Mouse (Mus musculus) bone marrow macrophage, adult 2 months (primary cell): ENCODE measurements around the gene Zfp867. TPM values are rescaled to one million over a fixed set of nuclear protein-coding genes. Genes with fewer than 3 reads are reported as not detected.
A peak's percentile ranks its signal among the peaks of the same experiment; 100 is the strongest.

Source experiments
- H3K27ac ChIP-seq: 2 replicates; pipeline ENCODE4 v1.5.1; 2012; ENCODE audit warnings: low read depth, low read length; ENCODE audit not compliant: insufficient read depth
- H3K4me1 ChIP-seq: 2 replicates; pipeline ENCODE4 v1.6.1; 2012; ENCODE audit warnings: low read length; ENCODE audit not compliant: control insufficient read depth, insufficient read depth
- H3K4me3 ChIP-seq: 2 replicates; pipeline ENCODE4 v1.5.1; 2012; ENCODE audit warnings: mild to moderate bottlenecking, low read length, moderate library complexity; ENCODE audit not compliant: insufficient read depth
- CTCF ChIP-seq: IDR thresholded peaks from 2 replicates; pipeline ENCODE4 v1.5.1; 2012; ENCODE audit warnings: low read depth, mild to moderate bottlenecking, low read length, moderate library complexity
- POLR2A ChIP-seq: IDR thresholded peaks from 2 replicates; pipeline ENCODE4 v1.6.1; 2012; ENCODE audit warnings: mild to moderate bottlenecking, low read depth, low read length, borderline replicate concordance
- polyA plus RNA-seq: library from polyadenylated mRNA; stranded (reverse); fragments of >200 nt; gene quantifications from 2 replicates; pipeline ENCODE4 v1.2.4, GENCODE M21; 2012; ENCODE audit not compliant: missing spikeins, insufficient read depth, insufficient read length

Gene Zfp867
- polyA plus RNA-seq, 1 experiment = 2.3 TPM

- 0 out of 2 replicates have a peak overlapping the region, but pooled peaks have one; percentile 1 for H3K27ac ChIP-seq
These were observed 605 bp downstream of the Zfp867 start for GRCm38 (mm10) chr11:59471413-59472325.

GRCm38 (mm10) chr11:59460459-59460858 lies 11.8 kb downstream of the Zfp867 start:
- Histone ChIP-seq H3K27ac (no peak overlapping the region), H3K4me3 (no peak overlapping the region), H3K4me1 (peaks cover 24% of the 10 kb centered on the region)
- no peak for TF ChIP-seq CTCF

More at GRCm38 (mm10) chr11:59471413-59472325, 605 bp downstream of the Zfp867 start:
- Histone ChIP-seq H3K4me1 (peaks cover 6% of the 10 kb centered on the region), H3K4me3 (peak overlapping the region; percentile 74)
- no peak for TF ChIP-seq CTCF

GRCm38 (mm10) chr11:59458973-59459372 lies 13.3 kb downstream of the Zfp867 start:
- Histone ChIP-seq H3K4me1 (peaks cover 25% of the 10 kb centered on the region), H3K27ac (no peak overlapping the region), H3K4me3 (no peak overlapping the region)
- TF ChIP-seq POLR2A (no peak), CTCF (no peak)

- H3K4me1 ChIP-seq = peaks cover 25% of the 10 kb centered on the region
- no peak overlapping the region for H3K4me3 ChIP-seq
- H3K27ac ChIP-seq = peak overlapping the region; percentile 29; the same call in 1 of the 2 replicates
- TF ChIP-seq POLR2A = no peak
- no peak for TF ChIP-seq CTCF
These were observed 15.4 kb downstream of the Zfp867 start for GRCm38 (mm10) chr11:59456891-59457290.

- Histone ChIP-seq H3K4me3 (no peak overlapping the region), H3K27ac (peak overlapping the region; percentile 29; the same call in 1 of the 2 replicates), H3K4me1 (peaks cover 25% of the 10 kb centered on the region)
- no peak for TF ChIP-seq POLR2A
- TF ChIP-seq CTCF = no peak
These were observed 15.9 kb downstream of the Zfp867 start for GRCm38 (mm10) chr11:59456346-59456745.

GRCm38 (mm10) chr11:59451086-59451485 lies 21.2 kb downstream of the Zfp867 start, which contains the start of gene Snap47:
TSS of gene Snap47 (minus strand) at chr11:59451186.
- 0 out of 2 replicates have a peak within 1 kb of the TSS, but pooled peaks have one; percentile 10 for H3K27ac ChIP-seq

GRCm38 (mm10) chr11:59450230-59450771 lies 22.0 kb downstream of the Zfp867 start:
- Histone ChIP-seq H3K4me3 (peak overlapping the region; percentile 82), H3K4me1 (peaks cover 10% of the 10 kb centered on the region), H3K27ac (0 out of 2 replicates have a peak overlapping the region, but pooled peaks have one; percentile 10)
- no peak for TF ChIP-seq CTCF
- TF ChIP-seq POLR2A = no peak

More at GRCm38 (mm10) chr11:59451086-59451485, 21.2 kb downstream of the Zfp867 start, which contains the start of gene Snap47:
- TF ChIP-seq POLR2A (no peak), CTCF (no peak)
- Histone ChIP-seq H3K4me3 (peak within 1 kb of the TSS; percentile 82), H3K4me1 (peaks cover 16% of the 10 kb centered on the region)

GRCm38 (mm10) chr11:59449741-59450229 lies 22.5 kb downstream of the Zfp867 start, which contains the start of gene Jmjd4:
TSS of gene Jmjd4 (plus strand) at chr11:59450045.
- Histone ChIP-seq H3K4me1 (peaks cover 10% of the 10 kb centered on the region), H3K4me3 (peak within 1 kb of the TSS; percentile 82), H3K27ac (0 out of 2 replicates have a peak within 1 kb of the TSS, but pooled peaks have one; percentile 10)
- TF ChIP-seq POLR2A (no peak), CTCF (no peak)

GRCm38 (mm10) chr11:59443102-59443501 lies 29.2 kb downstream of the Zfp867 start:
- Histone ChIP-seq H3K4me1 (no peaks in the 10 kb centered on the region), H3K4me3 (no peak overlapping the region), H3K27ac (no peak overlapping the region)
- TF ChIP-seq POLR2A (no peak), CTCF (0 out of 2 replicates have a peak, but pooled peaks have one; percentile 16)

- Histone ChIP-seq H3K4me3 (no peak overlapping the region), H3K27ac (no peak overlapping the region), H3K4me1 (no peaks in the 10 kb centered on the region)
- TF ChIP-seq POLR2A (no peak), CTCF (no peak)
These were observed 34.3 kb downstream of the Zfp867 start for GRCm38 (mm10) chr11:59437954-59438353.
